Mouse (Mus musculus): ENCODE measurements around the gene Pde4dip.

DNA sequence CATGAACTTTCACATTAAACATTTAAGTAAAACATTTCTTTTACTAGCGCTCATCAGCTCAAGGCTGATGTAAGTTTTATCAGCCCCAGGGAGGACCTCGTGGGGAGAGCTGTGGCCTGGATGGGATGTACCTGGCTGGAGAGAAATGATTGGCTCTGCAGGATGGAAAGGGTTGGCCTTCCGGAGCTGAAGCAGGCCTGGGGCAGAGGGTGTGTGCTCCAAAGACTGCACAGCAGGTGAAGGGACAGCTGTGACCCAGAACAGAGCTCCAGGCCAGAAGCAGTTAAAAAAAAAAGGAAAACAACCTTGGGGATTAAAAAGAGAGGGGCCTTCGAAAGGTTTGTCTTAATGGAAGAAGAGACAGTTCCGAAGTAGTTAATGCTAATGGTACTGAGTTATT, 13.7 kb downstream of the Pde4dip start:
- TF ChIP-seq POLR2A (IDR thresholded peaks at IDR 0.05; ENCODE audit: insufficient read length, low read depth) (no peak), USF1 (IDR thresholded peaks at IDR 0.05; ENCODE audit: low read depth) (no peak), MYOG (IDR thresholded peaks at IDR 0.05; ENCODE audit: control insufficient read depth in 1 of 3, insufficient read depth in 1 of 3, insufficient read length in 2 of 3, low read depth in 2 of 3) (peak; percentile 22 to 93 (median 74)), TCF3 (IDR thresholded peaks at IDR 0.05; ENCODE audit: insufficient read length, low read depth) (peak; percentile 40), MAX (IDR thresholded peaks at IDR 0.05; ENCODE audit: low read depth) (no peak), POLR2AphosphoS2 (IDR thresholded peaks at IDR 0.05; ENCODE audit: insufficient read length, low read depth) (no peak), CEBPB (IDR thresholded peaks at IDR 0.05; ENCODE audit: insufficient read depth, poor library complexity, severe bottlenecking) (no peak), E2F4 (IDR thresholded peaks at IDR 0.05; ENCODE audit: insufficient read depth) (no peak), TCF12 (IDR thresholded peaks at IDR 0.05; ENCODE audit: insufficient read depth, poor library complexity, severe bottlenecking) (peak; percentile 64)

Measured in myocyte (in vitro differentiated cells).